Mouse (Mus musculus) layer of hippocampus, adult 8-10 months (tissue): ENCODE results near the gene A030005K14Rik. TPM values are rescaled to one million over a fixed set of nuclear protein-coding genes. Genes with fewer than 3 reads are reported as not detected.

Experiments
- DNase-seq, 2 experiments: peaks; one replicate each; pipeline ENCODE4 v3.0.0; 2022; ENCODE audit warnings: low spot score in 2 of 2
- total RNA-seq, 4 experiments: library from RNA; stranded (reverse); gene quantifications; 2 replicates each; pipeline ENCODE4 v1.2.4; 2022

Gene A030005K14Rik
- total RNA-seq, result not detected

GRCm38 (mm10) chr1:83059278-83059677, at the start of gene A030005K14Rik:
Gene A030005K14Rik (minus strand): TSS chr1:83059378.
- DNase-seq, result no peak

- DNase-seq, result no peak
These were observed 48.3 kb upstream of the A030005K14Rik start for GRCm38 (mm10) chr1:83107410-83107978.

- no peak for DNase-seq
These were observed 46.3 kb upstream of the A030005K14Rik start for GRCm38 (mm10) chr1:83105464-83105863.

- DNase-seq, result no peak
These were observed 42.7 kb upstream of the A030005K14Rik start for GRCm38 (mm10) chr1:83101891-83102290.

GRCm38 (mm10) chr1:83099580-83100137, 40.5 kb upstream of the A030005K14Rik start:
- no peak for DNase-seq

- DNase-seq, result no peak
These were observed 40.0 kb upstream of the A030005K14Rik start for GRCm38 (mm10) chr1:83099160-83099559.

- no peak for DNase-seq
These were observed 37.8 kb upstream of the A030005K14Rik start for GRCm38 (mm10) chr1:83096935-83097334.

- DNase-seq, result no peak
These were observed 32.1 kb upstream of the A030005K14Rik start for GRCm38 (mm10) chr1:83091268-83091667.

- no peak for DNase-seq
These were observed 25.6 kb upstream of the A030005K14Rik start for GRCm38 (mm10) chr1:83084790-83085189.

- no peak for DNase-seq
These were observed 17.8 kb upstream of the A030005K14Rik start for GRCm38 (mm10) chr1:83077016-83077415.

- DNase-seq, result peak in 1 of 2 experiments; percentile 13
These were observed 17.2 kb upstream of the A030005K14Rik start for GRCm38 (mm10) chr1:83076190-83076917.

- no peak for DNase-seq
These were observed 16.5 kb upstream of the A030005K14Rik start for GRCm38 (mm10) chr1:83075526-83076189.

- no peak for DNase-seq
These were observed 8.0 kb upstream of the A030005K14Rik start for GRCm38 (mm10) chr1:83067205-83067604.

- no peak for DNase-seq
These were observed 7.4 kb upstream of the A030005K14Rik start for GRCm38 (mm10) chr1:83066577-83066976.

GRCm38 (mm10) chr1:83064851-83065250, 5.7 kb upstream of the A030005K14Rik start:
- DNase-seq, result no peak

- DNase-seq, result no peak
These were observed 1.5 kb upstream of the A030005K14Rik start, which contains the start of gene Krtap28-13 for GRCm38 (mm10) chr1:83060643-83061042. Gene Krtap28-13 (plus strand): TSS chr1:83060930.

GRCm38 (mm10) chr1:83058481-83058880, 697 bp downstream of the A030005K14Rik start:
- DNase-seq, result no peak

GRCm38 (mm10) chr1:83044882-83045427, 14.2 kb downstream of the A030005K14Rik start, which contains the start of gene Gm47969:
Gene Gm47969 (plus strand): TSS chr1:83044932.
- DNase-seq, result no peak

GRCm38 (mm10) chr1:83042380-83042779, 16.8 kb downstream of the A030005K14Rik start, which contains the start of gene Krtap28-10:
Gene Krtap28-10 (minus strand): TSS chr1:83042480.
- no peak for DNase-seq

- DNase-seq, result no peak
These were observed 20.1 kb downstream of the A030005K14Rik start for GRCm38 (mm10) chr1:83039080-83039479.

- DNase-seq, result peak; percentile 3 to 27
These were observed 21.0 kb downstream of the A030005K14Rik start, which contains the start of gene Slc19a3 for GRCm38 (mm10) chr1:83038109-83038672. Gene Slc19a3 (minus strand): TSS chr1:83038448.
